Mouse (Mus musculus) B cell, adult 2 months (primary cell): ENCODE results near the gene Acot11.
"Not testable (repeated sequence)": the region's sequence is repeated elsewhere in the genome, so short reads cannot be mapped to it uniquely, and the experiment has no call there.

Source experiments
- DNase-seq, 2 experiments: peaks; one replicate each; pipeline ENCODE4 v3.0.0; 2022

Acot11 gene

DNA sequence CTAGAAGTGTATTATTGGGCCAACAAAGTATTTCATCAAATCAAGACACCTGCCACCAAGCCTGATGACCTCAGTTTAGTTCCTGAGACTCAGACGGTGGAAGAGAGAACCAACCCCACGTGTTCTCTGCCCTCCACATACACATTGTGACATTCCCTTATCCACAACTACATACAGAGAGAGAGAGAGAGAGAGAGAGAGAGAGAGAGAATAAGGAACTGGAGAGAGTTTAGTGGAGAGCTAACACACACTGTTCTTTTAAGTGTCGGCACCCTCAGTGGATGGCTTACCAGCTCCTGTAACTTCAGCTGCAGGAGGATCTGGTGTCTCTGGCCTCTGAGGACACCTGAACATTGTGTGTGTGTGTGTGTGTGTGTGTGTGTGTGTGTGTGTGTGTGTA is 2.5 kb upstream of the Acot11 start:
- DNase-seq: no peak

DNA sequence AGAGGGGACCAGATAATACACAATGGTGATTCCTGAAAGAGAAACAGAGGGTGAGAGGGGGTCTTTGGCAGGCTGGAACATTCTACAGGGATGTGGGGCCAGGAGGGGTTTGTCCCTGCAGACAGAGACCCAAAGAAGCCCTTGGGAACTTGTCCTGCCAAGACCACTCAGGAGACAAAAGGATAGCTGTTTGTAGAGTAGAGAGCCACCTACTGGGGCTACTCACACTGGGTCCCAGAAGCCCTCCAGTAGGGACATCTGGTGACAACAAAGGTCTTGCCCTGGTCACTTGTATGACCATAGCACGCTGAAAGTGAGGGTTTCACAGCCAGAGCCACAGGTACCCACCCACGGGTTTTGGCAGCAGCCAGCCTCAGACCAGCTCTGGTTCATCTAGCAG is 1.1 kb upstream of the Acot11 start:
- no peak for DNase-seq

DNA sequence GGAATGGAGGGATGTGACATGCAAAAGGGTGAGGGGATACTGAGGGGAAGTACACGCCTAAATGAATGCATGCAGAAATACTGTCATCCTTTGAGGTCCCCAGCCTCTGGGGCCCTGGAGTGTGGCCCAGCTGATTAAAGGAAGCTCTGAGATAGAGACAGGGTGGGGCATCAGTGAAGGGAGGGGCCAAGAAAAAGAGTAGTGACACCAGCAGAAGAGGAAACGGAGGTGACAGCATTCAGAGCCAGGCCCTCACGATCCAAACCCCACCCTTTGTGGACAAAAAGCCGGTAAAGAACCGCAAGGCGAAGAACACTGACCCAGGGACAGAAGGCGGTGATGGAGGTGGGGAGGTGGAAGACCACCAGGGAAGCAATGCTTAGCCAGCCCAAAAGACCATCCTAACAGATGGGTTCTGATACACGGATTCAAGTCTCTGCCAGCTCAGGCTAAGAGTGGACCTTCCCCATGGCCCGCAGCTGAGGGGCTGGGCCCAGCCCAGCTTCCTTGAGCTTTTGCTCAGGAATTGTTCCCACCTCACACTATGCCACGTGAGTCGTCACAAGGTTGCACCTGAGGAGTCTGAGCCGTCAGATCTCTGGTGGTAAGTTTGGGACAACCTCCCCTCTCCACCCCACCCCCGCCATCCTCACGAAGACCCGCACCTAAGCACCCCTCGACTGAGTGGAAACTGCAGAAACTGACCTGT is 443 bp downstream of the Acot11 start:
- peak; percentile 74 to 78 for DNase-seq

DNA sequence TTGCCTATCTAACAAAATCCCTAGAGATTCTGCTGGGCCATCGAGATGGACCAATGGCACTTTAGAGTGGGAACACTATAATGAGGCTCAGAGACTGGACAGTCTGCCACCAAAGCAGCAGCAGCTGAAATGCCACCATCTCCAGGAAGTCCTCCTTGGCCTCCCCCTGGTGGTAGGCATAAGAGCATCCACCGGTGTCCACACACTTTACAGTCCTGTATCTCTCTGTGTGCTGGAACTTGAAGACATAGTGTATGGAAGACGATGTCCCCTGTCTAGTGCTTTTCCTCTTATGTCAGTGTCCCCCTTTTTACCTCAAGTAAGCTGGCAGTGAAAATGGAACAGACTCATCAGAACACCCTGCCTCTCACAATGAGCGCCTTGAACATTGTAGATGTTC is 1.0 kb downstream of the Acot11 start:
- peak; percentile 54 to 59 for DNase-seq

DNA sequence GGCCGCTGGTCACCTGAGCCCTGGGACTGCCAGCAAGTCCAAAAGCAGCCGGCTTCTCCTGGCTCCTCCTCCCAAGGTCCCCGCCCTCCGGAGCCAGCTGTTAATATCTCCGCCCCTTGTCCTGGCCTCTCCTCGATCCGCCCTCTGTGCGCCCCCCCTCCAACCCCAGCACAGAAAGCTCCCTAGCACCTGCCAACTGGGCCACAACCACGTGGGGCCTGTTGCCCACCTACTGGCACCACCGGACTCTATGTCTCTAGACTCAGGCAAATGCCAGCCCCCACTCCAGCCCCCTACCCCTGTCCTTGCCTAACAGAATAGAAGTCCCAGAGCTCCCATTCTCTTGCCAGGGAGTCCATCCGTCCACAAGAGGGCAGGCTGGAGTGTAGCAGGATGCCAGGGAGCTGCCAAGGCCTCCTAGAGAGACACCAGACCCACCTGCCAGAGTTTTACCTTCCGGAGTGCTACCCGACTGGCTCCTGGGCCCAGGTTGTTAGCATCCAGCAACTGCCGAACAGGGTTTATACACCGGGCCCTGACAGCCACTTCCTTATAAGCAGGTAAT is 4.9 kb downstream of the Acot11 start:
- DNase-seq: peak; percentile 38 to 40

DNA sequence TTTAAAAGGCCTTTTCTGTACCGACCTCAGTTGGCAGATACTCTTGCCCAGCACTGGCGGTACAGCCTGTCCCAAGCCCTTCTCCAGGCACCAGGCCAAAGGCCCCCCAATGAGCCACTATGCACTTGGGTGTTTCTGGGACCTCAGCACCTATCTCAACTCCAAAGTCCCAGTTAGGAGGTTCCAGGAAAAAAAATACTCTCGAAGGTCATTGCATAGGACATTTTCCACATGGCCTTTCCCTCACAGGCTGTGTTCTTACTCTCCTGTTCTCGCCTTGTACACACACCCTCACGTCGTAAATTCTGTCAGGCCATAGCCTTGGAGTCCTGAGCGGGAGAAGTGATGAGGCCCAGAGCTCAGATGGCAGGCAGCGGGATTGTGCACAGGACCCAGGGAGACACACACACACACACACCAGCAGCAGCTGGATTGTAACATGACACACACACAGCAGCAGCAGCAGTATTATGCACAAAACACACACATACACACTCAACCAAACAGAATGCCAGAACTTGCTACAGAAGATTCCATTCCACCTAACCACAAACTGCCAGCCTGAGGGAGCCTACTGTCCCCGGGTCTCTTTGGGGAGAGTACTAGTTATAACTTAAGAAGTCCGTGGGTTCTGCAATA is 5.8 kb downstream of the Acot11 start:
- DNase-seq: no peak

DNA sequence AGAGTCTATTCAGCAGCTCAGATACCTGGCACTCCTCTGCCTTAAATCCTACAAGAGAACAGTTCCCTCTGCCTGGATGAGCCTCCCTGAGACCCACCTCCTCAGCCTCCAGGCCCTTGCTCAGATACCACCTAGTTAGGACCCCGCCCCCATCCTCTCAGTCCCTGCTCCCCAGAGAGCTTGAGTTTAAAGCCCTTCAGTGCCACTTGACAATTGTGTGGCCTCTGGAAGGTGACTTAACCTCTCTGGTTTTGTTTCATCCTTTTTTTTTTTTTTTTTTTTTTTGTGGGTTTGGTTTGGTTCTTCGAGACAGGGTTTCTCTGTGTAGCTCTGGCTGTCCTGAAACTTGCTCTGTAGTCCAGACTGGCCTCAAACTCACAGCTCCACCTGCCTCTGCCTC is 9.5 kb downstream of the Acot11 start:
- no peak for DNase-seq

DNA sequence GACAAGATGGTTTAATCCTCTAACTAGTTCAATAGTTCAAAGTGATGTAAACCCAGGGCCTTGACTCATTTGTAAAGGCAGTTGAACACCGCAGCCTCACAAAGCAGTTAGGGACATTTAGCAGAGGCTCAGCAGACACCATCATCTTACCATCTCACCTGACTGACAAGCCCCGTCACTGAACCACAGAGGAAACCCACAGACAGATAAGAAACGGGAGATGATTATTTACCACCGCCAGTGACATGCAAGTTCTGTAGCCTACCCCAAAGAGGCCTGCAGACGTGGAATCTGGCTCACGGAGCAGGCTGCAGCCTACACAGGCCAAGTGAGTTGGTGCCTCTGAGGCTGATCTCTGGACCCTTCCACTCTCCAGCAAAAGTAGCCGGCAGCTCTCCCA is 10.6 kb downstream of the Acot11 start:
- no peak for DNase-seq

DNA sequence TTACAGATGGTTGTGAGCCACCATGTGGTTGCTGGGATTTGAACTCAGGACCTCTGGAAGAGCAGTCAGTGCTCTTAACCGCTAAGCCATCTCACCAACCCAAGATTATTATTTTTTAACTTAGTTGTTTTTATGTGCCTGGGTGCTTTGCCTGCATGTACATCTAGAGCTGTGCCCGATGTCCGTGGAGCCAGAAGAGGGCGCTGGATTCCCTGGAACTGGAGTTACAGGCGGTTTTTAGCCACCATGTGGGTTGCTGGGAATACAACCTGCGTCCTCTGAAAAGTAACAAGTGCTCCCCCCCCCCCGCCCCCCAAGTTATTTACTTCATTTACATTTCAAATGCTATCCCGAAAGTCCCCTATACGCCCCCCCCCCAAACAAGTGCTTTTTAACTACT is 11.0 kb downstream of the Acot11 start:
- not testable (repeated sequence) for DNase-seq

DNA sequence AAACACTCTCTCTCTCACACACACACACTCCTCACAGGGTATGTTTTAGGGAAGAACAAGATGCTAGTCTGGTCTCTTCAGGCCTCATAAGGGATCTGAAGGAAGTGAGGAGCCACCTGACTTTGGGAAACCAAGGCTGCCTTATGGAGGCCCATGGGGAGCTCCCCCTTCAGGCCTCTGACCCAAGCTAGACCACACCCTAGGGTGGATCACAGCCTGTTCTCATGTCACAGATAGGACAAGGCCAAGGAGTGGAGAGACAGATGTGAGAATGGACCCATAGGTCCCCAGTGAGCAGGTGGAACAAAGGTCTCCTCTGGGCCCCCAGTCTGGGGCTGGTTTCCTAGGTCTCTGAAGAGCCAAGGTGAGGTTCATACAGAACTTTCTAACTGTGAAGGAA is 12.5 kb downstream of the Acot11 start:
- DNase-seq: no peak

DNA sequence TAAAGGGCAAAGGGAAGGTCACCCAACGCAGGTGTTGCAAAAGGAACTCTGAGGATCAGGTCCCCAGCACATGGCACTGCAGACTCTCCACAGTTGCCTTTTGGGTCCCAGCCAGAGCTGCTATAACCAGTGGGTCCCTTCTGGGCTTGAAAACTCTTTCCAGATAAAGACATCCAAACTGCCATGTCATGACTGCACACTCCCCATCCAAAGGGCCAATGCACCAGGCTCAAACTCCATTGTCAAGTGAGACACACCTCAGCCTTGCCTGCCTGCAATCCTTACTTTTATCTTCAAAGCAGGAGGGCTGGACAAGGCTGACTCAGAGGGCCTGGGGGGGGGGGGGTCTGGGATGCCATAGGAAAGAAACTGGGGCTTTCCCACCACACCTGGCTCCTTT is 13.9 kb downstream of the Acot11 start:
- DNase-seq: no peak

DNA sequence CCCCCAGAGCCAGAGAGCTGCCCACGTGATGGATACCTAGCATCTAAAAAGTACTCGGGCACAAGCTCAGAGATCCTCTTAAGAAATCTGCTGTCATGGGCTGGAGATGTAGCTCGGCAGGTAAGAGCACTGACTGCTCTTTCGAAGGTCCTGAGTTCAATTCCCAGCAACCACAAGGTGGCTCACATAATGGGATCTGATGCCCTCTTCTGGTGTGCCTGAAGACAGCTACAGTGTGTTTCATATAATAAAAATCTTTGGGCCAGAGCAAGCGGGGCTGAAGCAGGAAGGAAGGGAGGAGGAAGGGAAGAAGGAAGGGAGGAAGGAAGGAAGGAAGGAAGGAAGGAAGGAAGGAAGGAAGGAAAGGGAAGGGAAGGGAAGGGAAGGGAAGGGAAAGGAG is 14.6 kb downstream of the Acot11 start:
- not testable (repeated sequence) for DNase-seq

DNA sequence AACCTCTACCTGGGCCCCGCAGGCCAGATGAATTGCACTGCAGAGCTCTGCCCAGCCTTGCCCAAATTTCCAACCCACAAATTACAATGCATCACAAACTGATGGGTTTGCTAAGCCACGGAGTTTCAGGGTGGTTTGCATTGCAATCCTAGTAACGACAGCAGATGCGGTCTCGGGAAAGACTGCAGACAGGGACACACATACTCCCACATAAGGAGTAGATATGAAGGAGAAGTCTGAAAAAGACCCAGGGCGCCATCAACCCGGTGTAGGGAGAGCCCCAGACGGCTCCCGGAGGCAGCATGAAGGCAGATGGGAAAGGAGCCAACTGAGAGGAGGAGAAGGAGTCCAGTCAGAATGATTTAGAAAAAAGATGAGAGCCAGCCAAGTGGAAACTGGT is 15.1 kb downstream of the Acot11 start:
- no peak for DNase-seq

DNA sequence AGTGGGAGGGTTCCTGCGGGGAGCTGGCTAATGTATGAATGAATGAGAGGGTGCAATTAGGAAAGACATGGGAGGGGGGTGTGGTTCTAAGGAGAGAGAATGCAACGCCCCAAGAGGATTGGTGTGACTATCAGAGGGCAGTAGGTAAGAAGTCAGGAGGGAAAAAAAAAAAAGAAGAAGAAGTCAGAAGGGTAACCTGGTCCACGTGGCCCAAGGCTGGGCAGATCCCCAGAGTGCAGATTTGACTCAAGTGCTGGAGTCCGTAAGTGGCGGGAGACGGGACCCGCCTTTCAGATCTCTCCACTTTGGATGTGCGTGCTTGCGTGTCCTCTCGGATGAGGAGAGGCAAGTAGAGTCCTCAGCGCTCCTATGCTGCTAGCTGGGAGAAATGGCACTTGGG is 16.2 kb downstream of the Acot11 start:
- no peak for DNase-seq

DNA sequence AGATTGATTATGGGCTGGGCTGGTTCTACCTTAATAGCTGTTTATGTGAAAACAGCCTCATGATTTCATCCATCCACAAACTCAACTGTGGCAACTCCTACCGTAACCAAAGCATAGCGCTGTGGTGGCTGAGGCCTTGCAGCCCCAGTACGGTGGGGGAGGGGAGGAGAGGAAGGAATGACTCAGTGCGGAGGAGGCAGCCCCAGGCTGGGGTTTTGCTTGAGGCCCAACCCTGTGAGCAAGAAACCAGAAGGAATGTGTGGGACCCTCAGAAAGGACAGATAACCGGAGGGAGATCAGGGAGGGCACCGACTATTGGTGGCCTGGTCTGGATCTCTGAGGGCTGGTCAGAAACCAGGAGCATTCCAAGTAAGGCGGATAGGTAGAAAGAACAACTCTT is 17.0 kb downstream of the Acot11 start:
- DNase-seq: peak in 1 of 2 experiments; percentile 7

DNA sequence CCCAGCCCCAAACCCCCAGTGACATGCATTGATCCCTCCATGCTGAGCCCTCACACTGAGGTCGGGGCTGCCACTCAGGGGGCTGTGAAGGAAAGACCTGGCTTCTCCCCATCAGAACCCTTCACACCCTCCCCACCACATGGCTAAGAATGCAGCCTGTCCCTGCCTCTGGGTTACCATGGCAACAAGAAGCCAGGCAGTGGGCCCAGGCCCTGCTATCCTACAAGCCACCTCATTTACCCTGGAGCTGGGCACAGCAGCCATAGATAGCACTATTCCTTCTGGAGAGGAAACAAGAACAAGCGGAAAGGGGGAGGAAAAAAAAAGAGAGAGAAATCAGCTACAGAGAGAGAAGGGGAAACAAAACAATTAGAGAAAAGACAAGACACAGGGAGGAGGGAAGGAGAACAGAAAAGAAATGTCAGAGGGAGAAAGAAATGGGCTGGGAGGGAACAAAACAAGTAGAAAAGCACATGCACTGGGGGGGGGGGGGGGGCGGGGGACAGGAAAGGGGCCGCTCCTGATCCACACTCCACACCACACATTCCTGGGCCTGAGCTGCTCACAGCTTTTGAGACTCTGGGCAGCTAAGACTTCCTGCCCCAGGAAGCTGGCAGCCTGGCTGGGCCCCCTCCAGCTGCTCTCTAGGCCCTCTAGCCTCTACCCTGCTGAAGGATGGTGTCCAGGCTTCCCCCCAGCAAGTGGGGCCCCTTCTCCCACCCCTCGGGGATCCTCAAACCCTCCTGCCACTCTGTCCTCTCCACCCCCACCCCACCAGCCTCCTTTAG is 18.9 kb downstream of the Acot11 start:
- DNase-seq: no peak

DNA sequence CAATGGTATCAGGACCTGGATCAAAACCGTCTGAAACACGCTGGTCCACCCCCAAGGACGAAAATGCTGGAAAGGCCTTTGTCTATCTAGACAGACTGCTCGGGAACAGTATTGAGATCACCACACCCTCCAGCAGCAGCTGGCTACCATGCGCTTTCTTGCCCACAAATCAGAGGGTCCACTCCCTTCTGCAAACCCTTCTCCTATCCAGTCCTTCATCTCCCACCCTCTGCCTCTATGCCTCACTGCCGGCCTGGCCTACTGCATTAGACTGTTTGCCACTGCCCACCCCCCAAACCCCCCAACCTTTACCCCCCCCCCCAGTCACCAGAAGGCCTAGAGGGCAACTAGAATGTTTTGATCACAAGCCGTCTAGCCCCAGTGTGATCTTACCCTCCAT is 19.5 kb downstream of the Acot11 start:
- no peak for DNase-seq

DNA sequence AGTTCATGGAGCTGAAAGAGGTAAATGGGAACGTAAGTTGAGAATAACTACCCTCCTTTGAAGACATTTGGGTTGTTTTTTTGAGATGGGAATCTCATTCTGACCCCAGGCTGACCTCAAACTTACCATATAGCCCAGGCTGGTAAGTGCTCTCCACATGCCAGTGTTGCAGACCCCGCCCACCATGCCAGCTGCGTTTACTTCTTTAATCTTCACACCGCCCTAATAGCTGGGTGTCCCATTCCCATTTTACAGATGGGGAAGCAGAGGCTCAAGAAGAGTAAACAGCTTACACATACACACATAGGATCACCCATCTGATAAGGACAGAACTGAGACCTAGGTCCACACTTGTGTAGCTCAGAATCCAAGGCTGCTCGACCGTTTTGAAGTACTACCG is 20.0 kb downstream of the Acot11 start:
- DNase-seq: no peak

DNA sequence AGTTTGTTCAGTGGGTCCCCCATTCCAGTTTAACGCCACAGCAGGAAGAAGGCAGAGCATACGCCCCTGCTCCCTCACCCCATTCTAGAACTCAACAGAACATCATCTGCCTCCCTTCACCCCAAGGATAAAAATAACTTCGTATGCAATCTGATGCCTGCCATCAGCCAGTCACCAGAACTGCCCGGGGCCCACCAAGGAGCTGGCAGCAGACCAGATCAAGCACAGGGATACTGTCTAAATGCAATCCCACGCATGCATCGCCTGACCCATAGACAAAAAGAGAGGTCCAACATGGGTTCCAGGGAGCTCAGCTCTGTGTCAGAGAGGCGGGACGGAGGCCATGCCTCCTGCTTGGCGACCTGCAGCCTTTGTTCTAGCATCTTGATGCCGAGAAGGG is 21.7 kb downstream of the Acot11 start:
- DNase-seq: no peak

DNA sequence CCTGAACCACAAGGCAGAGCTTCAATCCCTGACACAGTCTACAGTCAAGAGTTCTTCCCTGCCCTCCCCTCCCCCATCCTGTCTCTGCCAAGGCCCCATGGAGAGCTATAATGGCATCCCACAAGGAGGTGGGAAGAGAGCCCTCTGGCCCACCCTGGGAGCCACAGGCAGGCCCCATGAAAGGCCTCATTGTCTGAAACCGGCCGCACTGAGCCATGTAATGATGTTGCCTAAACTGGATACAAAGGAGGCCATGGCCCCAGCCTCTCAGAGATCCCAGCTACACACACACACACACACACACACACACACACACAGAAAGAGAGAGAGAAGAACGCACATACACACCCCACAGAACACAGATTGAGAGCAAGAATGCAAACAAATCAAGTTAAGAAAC is 24.8 kb downstream of the Acot11 start:
- DNase-seq: no peak

DNA sequence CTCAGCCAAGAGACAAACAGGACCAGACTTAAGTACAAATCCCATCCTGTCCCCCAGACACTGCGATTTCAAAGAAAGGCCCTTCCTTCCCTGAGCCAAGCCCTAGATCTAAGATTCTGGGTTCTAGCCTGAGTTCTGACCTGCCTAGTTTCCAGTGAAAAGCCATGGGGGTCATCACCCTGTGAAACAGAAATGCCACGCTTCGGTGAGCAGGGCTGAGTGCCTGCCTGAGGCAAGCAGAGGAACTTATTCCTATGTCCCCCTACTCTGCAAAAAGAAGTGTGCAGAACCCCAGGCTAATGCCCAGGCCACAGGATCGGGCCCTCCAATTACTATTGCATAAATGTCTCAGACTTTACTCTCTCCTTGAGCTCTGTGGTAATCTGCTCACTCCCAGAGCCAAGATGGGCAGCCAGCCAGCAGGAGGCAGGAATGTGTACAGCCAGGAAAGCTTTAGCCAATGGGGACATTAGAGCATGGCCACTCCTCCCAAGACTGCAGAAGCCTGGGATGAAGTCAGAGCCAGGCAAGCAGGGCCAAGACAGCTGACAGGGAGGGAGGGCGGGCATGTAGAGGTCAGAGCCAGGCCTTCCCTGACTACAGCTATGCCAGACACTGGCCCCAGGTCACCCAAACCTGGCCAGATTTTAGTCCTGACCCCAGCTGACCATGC is 26.5 kb downstream of the Acot11 start:
- no peak for DNase-seq

DNA sequence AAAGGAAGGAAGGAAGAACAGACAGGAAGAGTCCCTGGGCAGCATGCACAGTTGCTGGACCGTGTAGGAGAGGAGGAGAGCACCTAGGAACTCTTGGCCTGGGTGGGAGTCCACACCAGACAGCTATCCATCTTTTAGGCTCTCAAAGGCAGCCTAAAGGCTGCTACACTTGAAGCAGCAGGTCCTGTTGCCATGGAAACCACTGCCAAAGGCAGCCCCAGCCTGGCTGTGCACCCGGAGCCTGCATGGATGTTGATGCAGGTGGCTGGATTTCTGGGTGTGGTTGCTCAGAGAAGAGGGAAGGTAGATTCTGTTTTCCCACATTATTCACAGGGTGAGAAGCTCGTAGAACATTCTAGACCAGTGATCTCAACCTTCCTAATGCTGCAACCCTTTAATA is 27.8 kb downstream of the Acot11 start:
- no peak for DNase-seq

DNA sequence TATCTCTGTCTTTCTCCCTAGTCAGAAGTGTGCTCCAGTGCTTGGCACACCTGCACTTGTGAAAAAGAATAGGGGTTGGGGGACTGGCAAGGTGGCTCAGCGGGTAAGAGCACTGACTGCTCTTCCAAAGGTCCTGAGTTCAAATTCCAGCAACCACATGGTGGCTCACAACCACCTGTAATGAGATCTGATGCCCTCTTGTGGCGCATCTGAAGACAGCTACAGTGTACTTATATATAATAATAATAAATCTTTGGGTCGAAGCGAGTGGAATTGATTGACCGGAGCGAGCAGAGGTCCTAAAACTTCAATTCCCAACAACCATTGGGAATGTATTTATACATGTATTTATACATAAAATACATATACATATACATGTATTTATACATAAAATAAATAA is 29.0 kb downstream of the Acot11 start:
- DNase-seq: not testable (repeated sequence)
